ENCODE assay signal across 22 mouse cellular contexts in the genomic region with DNA sequence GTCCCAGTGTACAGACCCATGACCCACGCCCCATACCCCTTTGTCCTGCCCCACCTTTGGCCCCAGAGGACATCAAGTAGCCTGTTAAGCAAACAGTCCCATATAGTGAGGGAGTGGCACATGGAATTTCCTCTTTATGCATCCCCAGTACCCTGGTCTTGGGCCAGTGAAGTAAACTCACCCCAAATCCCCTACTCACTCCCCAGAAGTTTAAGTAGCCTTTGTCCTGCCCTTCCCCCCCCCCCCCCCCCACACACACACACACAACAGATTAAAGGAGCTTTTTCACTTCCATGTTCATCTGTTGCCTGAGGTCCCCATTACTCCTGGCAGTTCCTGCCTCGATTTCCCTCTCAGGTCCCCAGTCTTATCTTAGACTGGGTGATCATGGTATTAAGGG. TPM values are rescaled to one million over a fixed set of nuclear protein-coding genes. Genes with fewer than 3 reads are reported as not detected.
"Had no signal": no experiment of that assay in that cellular context is flagged by ENCODE, and none has a peak within 500 bp of the region (broad histone marks: within the 10 kb centered on the region; RNA-seq: fewer than 3 reads in every experiment).

No protein-coding gene starts in this region.

- DNase-seq: retina, postnatal 1 day; right cerebral cortex, adult 18-20 months; right cerebral cortex, postnatal 14 days; right cerebral cortex, postnatal 25 days; right cerebral cortex, postnatal 4 days; spleen, adult 18-20 months; thymus, adult 18-20 months; thymus, adult 2 months; thymus, postnatal 14 days; thymus, postnatal 25 days; thymus, postnatal 36 days; thymus, postnatal 4 days had no signal

- H3K27ac ChIP-seq: neural tube, embryonic 15.5 days; stomach, embryonic 15.5 days; stomach, postnatal 0 days had no signal

- H3K4me2 ChIP-seq: neural tube, embryonic 15.5 days; stomach, embryonic 15.5 days had no signal

- H3K9ac ChIP-seq: neural tube, embryonic 15.5 days; stomach, embryonic 15.5 days had no signal

- H3K27me3 ChIP-seq: neural tube, embryonic 15.5 days; stomach, embryonic 15.5 days had no signal

- H3K4me3 ChIP-seq: neural tube, embryonic 15.5 days; stomach, embryonic 15.5 days had no signal

- H3K9me3 ChIP-seq: neural tube, embryonic 15.5 days; stomach, embryonic 15.5 days had no signal

- H3K4me1 ChIP-seq: neural tube, embryonic 15.5 days; stomach, embryonic 15.5 days had no signal

- H3K36me3 ChIP-seq: neural tube, embryonic 15.5 days; stomach, embryonic 15.5 days had no signal

RNA-seq across cellular contexts. Expression of gene Sec14l4, which starts 7.9 kb away (rescaled TPM):
- total RNA-seq: neutrophil, adult 5-6 weeks had no signal
- polyA plus RNA-seq: neural tube, embryonic 14.5 days; neural tube, embryonic 15.5 days had no signal

RNA-seq across cellular contexts. Expression of gene Gal3st1, which starts 39.9 kb away (rescaled TPM):
- total RNA-seq: neutrophil, adult 5-6 weeks had no signal

RNA-seq across cellular contexts. Expression of gene Sec14l3, which starts 41.3 kb away (rescaled TPM):
- total RNA-seq: neutrophil, adult 5-6 weeks had no signal
- polyA plus RNA-seq: small intestine, adult 2 months; spleen, adult 2 months; stomach, embryonic 14.5 days; urinary bladder, adult 2 months had no signal

RNA-seq across cellular contexts. Expression of gene 4930556J24Rik, which starts 46.7 kb away (rescaled TPM):
- total RNA-seq: neutrophil, adult 5-6 weeks had no signal
- polyA plus RNA-seq: neural tube, embryonic 15.5 days; spleen, adult 2 months; thymus, adult 2 months; thymus, postnatal 0 days had no signal
